Mouse (Mus musculus): Measurements from ENCODE around the gene Myo16. TPM values are rescaled to one million over a fixed set of nuclear protein-coding genes. Genes with fewer than 3 reads are reported as not detected.

The Myo16 gene
- polyA plus RNA-seq, 1 experiment from 2014 or later = 1.5 TPM

- Histone ChIP-seq H3K4me2 (replicated peaks; ENCODE audit: low read depth) (no peak overlapping the region), H3K36me3 (ENCODE audit: control insufficient read depth, insufficient read depth, low read length) (no peaks in the 10 kb centered on the region), H3K9me3 (ENCODE audit: control insufficient read depth, low read length) (no peaks in the 10 kb centered on the region), H3K4me1 (replicated peaks; ENCODE audit: control insufficient read depth, insufficient read depth) (no peaks in the 10 kb centered on the region), H3K9ac (ENCODE audit: low read length) (no peak overlapping the region), H3K27me3 (ENCODE audit: control insufficient read depth, insufficient read depth, low read length) (no peaks in the 10 kb centered on the region), H3K27ac (replicated peaks) (no peak overlapping the region), H3K4me3 (ENCODE audit: low read depth, low read length) (no peak overlapping the region)
- no peak for ATAC-seq (ENCODE audit: low FRiP score, low TSS enrichment)
- DNase-seq (ENCODE audit: low spot score) = no peak
- TF ChIP-seq CTCF (IDR thresholded peaks at IDR 0.05; ENCODE audit: low read depth) (no peak), EP300 (optimal IDR thresholded peaks at IDR 0.05) (no peak)
- 55% methylated on average over 7 of the region's 7 CpGs for WGBS
Measured at GRCm38 (mm10) chr8:10681926-10682325, 528.2 kb downstream of the Myo16 start.

DNA sequence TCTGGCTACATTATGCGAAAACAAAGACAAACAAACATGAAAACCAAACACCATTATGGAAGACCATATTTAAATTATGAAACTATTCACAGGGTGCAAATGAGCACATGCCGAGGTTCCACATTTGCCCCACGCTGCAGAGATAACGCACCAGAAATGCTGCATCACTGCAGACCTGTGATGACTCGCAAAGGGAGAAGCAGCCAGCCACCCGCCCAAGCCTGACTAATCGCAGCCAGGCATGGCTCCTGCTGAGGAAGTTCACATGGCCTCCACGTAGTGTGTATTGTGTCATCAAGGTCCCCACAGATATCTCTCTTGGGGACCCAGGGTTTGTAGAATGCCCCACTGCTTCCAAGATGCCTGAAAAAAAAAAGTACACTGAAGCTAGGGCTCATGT is 529.4 kb downstream of the Myo16 start:
- H3K27ac ChIP-seq (replicated peaks) = no peak overlapping the region
- H3K36me3 ChIP-seq (ENCODE audit: control insufficient read depth, insufficient read depth, low read length) = no peaks in the 10 kb centered on the region
- no peaks in the 10 kb centered on the region for H3K9me3 ChIP-seq (ENCODE audit: control insufficient read depth, low read length)
- no peak for TF ChIP-seq CTCF (IDR thresholded peaks at IDR 0.05; ENCODE audit: low read depth)
- TF ChIP-seq EP300 (optimal IDR thresholded peaks at IDR 0.05) = no peak
- DNase-seq (ENCODE audit: low spot score) (peak; percentile 29), ATAC-seq (ENCODE audit: low FRiP score, low TSS enrichment) (peak; percentile 40; the same call in 1 of the 2 replicates)
- 68% methylated on average over 8 of the region's 8 CpGs for WGBS
- H3K4me3 ChIP-seq (ENCODE audit: low read depth, low read length) = no peak overlapping the region
- no peak overlapping the region for H3K9ac ChIP-seq (ENCODE audit: low read length)
- H3K27me3 ChIP-seq (ENCODE audit: control insufficient read depth, insufficient read depth, low read length) = no peaks in the 10 kb centered on the region
- H3K4me2 ChIP-seq (replicated peaks; ENCODE audit: low read depth) = no peak overlapping the region
- H3K4me1 ChIP-seq (replicated peaks; ENCODE audit: control insufficient read depth, insufficient read depth) = no peaks in the 10 kb centered on the region

Other genes with a start within 250 kb of the Myo16 start
- gene Lig4, start 176.2 kb upstream of the Myo16 start, polyA plus RNA-seq (2015; fragmentation: Nextera tagmentation; extraction: Ambion mirVana) = 2.8 TPM in 2 replicates
- gene Abhd13, start 176.2 kb upstream of the Myo16 start, polyA plus RNA-seq (2015; fragmentation: Nextera tagmentation; extraction: Ambion mirVana) = 13.0 and 13.2 TPM in 2 replicates
- gene Tnfsf13b, start 147.4 kb upstream of the Myo16 start, polyA plus RNA-seq (2015; fragmentation: Nextera tagmentation; extraction: Ambion mirVana) = 0.24 and 0.25 TPM in 2 replicates

All from stomach, postnatal 0 days (tissue).